Mouse (Mus musculus) lung, postnatal 0 days (tissue): ENCODE data around the gene Gmppb. TPM values are rescaled to one million over a fixed set of nuclear protein-coding genes. Genes with fewer than 3 reads are reported as not detected.

Experiments
- ATAC-seq: fragments of 200-750 bp; cut with Nextera tagmentation; 2 replicates; pipeline ENCODE4 v1.8.0; 2017; ENCODE audit warnings: moderate library complexity
- DNase-seq: peaks from one replicate; pipeline ENCODE4 v3.0.0-alpha.2; 2016; ENCODE audit warnings: low spot score
- H3K27ac ChIP-seq: fragments of 300-500 bp; sonication (generic); 2 replicates; pipeline ENCODE4 v1.5.1; 2014; ENCODE audit warnings: antibody characterized with exemption, mild to moderate bottlenecking, low read length, mixed read lengths
- H3K27me3 ChIP-seq: fragments of 300-500 bp; sonication (generic); replicated peaks from 2 replicates; pipeline ENCODE4 v1.6.1; 2014; ENCODE audit warnings: low read length, mixed read lengths; ENCODE audit not compliant: insufficient read depth
- H3K36me3 ChIP-seq: fragments of 300-500 bp; sonication (generic); 2 replicates; pipeline ENCODE4 v1.6.1; 2014; ENCODE audit warnings: low read length, mixed read lengths; ENCODE audit not compliant: insufficient read depth
- H3K4me1 ChIP-seq: fragments of 300-500 bp; sonication (generic); 2 replicates; pipeline ENCODE4 v1.6.1; 2014; ENCODE audit warnings: antibody characterized with exemption, low read depth, low read length, mixed read lengths; ENCODE audit not compliant: insufficient read depth
- H3K4me2 ChIP-seq: fragments of 300-500 bp; sonication (generic); replicated peaks from 2 replicates; pipeline ENCODE4 v1.6.1; 2014; ENCODE audit warnings: low read depth, mild to moderate bottlenecking, low read length, moderate library complexity, mixed read lengths
- H3K4me3 ChIP-seq: fragments of 300-500 bp; sonication (generic); 2 replicates; pipeline ENCODE4 v1.5.1; 2014; ENCODE audit warnings: low read depth, low read length
- H3K9ac ChIP-seq: fragments of 300-500 bp; sonication (generic); replicated peaks from 2 replicates; pipeline ENCODE4 v1.6.1; 2014; ENCODE audit warnings: low read depth, mild to moderate bottlenecking
- H3K9me3 ChIP-seq: fragments of 300-500 bp; sonication (generic); 2 replicates; pipeline ENCODE4 v1.6.1; 2016; ENCODE audit warnings: low read length, mixed read lengths
- CTCF ChIP-seq: IDR thresholded peaks from 2 replicates; pipeline ENCODE4 v1.5.1; 2016; ENCODE audit warnings: antibody characterized with exemption, mild to moderate bottlenecking
- EP300 ChIP-seq: IDR thresholded peaks from 2 replicates; pipeline ENCODE4 v1.6.1; 2016; ENCODE audit warnings: antibody characterized with exemption, mild to moderate bottlenecking, control low read depth
- WGBS: fragments of 180-500 bp; shearing (Covaris S2); extraction: QIAGEN DNeasy Blood & Tissue Kit; methylation state at CpG from one replicate; pipeline ENCODE4 v1.1.7; 2014; 5-methylcytosine and 5-hydroxymethylcytosine counted together
- polyA plus RNA-seq: library from polyadenylated mRNA; unstranded; fragments of >200 nt; fragmentation: Nextera tagmentation; extraction: Ambion mirVana; gene quantifications from 2 replicates; pipeline ENCODE4 v1.2.1, GENCODE M21; 2015

The Gmppb gene
- polyA plus RNA-seq, 1 experiment from 2014 or later, result 26.5 TPM

- H3K4me2 ChIP-seq, result no peak overlapping the region
- H3K27ac ChIP-seq, result no peak overlapping the region
- no peaks in the 10 kb centered on the region for H3K9me3 ChIP-seq
- peak; percentile 43 for TF ChIP-seq CTCF
- TF ChIP-seq EP300, result no peak
- no peak overlapping the region for H3K9ac ChIP-seq
- peak; percentile 58 for ATAC-seq
- H3K4me3 ChIP-seq, result no peak overlapping the region
- WGBS, result 89% methylated on average over 2 of the region's 2 CpGs
- no peaks in the 10 kb centered on the region for H3K27me3 ChIP-seq
- no peaks in the 10 kb centered on the region for H3K4me1 ChIP-seq
- peak; percentile 51 for DNase-seq
- H3K36me3 ChIP-seq, result peaks cover 5% of the 10 kb centered on the region; the same call in 1 of the 2 replicates
Observed at GRCm38 (mm10) chr9:108035331-108036156, 13.5 kb upstream of the Gmppb start.

DNA sequence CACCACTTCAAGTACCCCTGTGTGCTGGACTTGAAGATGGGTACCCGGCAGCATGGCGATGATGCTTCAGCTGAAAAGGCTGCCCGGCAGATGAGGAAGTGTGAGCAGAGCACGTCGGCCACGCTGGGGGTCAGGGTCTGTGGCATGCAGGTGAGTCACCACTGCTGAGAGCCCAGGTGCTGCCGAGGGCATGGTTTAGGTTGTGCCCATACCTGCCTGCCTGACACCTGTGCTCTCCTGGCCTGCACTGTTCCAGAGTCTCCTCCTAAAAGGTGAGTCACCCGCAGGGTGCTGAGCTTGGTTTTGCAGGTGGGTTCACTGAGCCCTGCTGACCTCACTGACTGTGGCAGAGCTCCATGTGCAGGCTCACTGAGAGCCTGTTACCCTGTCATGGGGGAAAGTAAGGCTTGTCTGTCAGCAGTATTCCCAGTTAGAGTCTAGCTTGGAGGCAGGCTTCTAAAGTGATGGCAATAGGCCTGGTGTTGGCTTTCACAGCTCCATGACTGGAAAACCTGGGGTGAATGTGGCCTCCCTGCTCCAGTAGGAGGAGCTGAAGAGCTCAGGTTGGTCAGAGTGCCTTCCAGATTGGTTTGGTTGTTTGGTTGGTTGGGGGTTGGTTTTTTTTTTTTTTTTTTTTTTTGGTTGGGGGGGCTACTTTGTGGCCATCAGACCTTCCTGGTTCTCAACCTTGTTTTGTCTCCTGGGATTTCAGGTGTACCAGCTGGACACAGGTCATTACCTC, 4.1 kb upstream of the Gmppb start:
- TF ChIP-seq EP300 (no peak), CTCF (peak; percentile 24)
- H3K4me2 ChIP-seq, result no peak overlapping the region
- DNase-seq (no peak), ATAC-seq (no peak)
- H3K27me3 ChIP-seq, result no peaks in the 10 kb centered on the region
- H3K36me3 ChIP-seq, result peaks cover 30% of the 10 kb centered on the region
- no peaks in the 10 kb centered on the region for H3K9me3 ChIP-seq
- 95% methylated on average over 8 of the region's 8 CpGs for WGBS
- no peak overlapping the region for H3K4me3 ChIP-seq
- no peak overlapping the region for H3K9ac ChIP-seq
- H3K27ac ChIP-seq, result no peak overlapping the region
- peaks cover 2% of the 10 kb centered on the region; the same call in 1 of the 2 replicates for H3K4me1 ChIP-seq

- 91% methylated on average over 4 of the region's 4 CpGs for WGBS
- Histone ChIP-seq H3K4me3 (no peak overlapping the region), H3K27me3 (no peaks in the 10 kb centered on the region), H3K27ac (no peak overlapping the region), H3K4me2 (no peak overlapping the region), H3K9ac (no peak overlapping the region), H3K4me1 (peaks cover 4% of the 10 kb centered on the region; the same call in 1 of the 2 replicates), H3K36me3 (peaks cover 20% of the 10 kb centered on the region), H3K9me3 (no peaks in the 10 kb centered on the region)
- DNase-seq (no peak), ATAC-seq (no peak)
- no peak for TF ChIP-seq EP300
- TF ChIP-seq CTCF, result no peak
Observed at GRCm38 (mm10) chr9:108046582-108046981, 2.5 kb upstream of the Gmppb start.

GRCm38 (mm10) chr9:108047601-108048565, 1.2 kb upstream of the Gmppb start:
- DNase-seq (no peak), ATAC-seq (no peak)
- Histone ChIP-seq H3K9me3 (no peaks in the 10 kb centered on the region), H3K4me2 (peak overlapping the region; percentile 90), H3K9ac (no peak overlapping the region), H3K27me3 (no peaks in the 10 kb centered on the region), H3K27ac (peak overlapping the region; percentile 79), H3K4me3 (peak overlapping the region; percentile 65), H3K36me3 (peaks cover 17% of the 10 kb centered on the region), H3K4me1 (peaks cover 4% of the 10 kb centered on the region; the same call in 1 of the 2 replicates)
- TF ChIP-seq EP300, result no peak
- TF ChIP-seq CTCF, result no peak
- 44% methylated on average over 17 of the region's 17 CpGs for WGBS

- WGBS, result 3% methylated on average over 19 of the region's 19 CpGs
- Histone ChIP-seq H3K4me3 (peak overlapping the region; percentile 65), H3K9me3 (no peaks in the 10 kb centered on the region), H3K27ac (peak overlapping the region; percentile 79), H3K27me3 (no peaks in the 10 kb centered on the region), H3K9ac (no peak overlapping the region), H3K36me3 (peaks cover 14% of the 10 kb centered on the region), H3K4me1 (peaks cover 7% of the 10 kb centered on the region; the same call in 1 of the 2 replicates), H3K4me2 (peak overlapping the region; percentile 90)
- TF ChIP-seq EP300, result no peak
- TF ChIP-seq CTCF, result no peak
- DNase-seq (no peak), ATAC-seq (no peak; the same call in 1 of the 2 replicates)
Observed at GRCm38 (mm10) chr9:108048566-108048955, 481 bp upstream of the Gmppb start.
